Mouse (Mus musculus) layer of hippocampus, adult 18-20 months (tissue): ENCODE measurements around the gene Tbx2. TPM values are rescaled to one million over a fixed set of nuclear protein-coding genes. Genes with fewer than 3 reads are reported as not detected.

ENCODE experiments used
- DNase-seq, 2 experiments: peaks; one replicate each; pipeline ENCODE4 v3.0.0; 2022; ENCODE audit warnings: low spot score in 2 of 2
- total RNA-seq, 2 experiments: library from RNA; stranded (reverse); gene quantifications; 2 replicates each; pipeline ENCODE4 v1.2.3; 2021

Tbx2 gene
- total RNA-seq, 2 experiments from 2014 or later, result 1.2 to 1.3 TPM

GRCm38 (mm10) chr11:85886429-85886785 is 54.1 kb downstream of the Tbx2 start:
- no peak for DNase-seq

DNA sequence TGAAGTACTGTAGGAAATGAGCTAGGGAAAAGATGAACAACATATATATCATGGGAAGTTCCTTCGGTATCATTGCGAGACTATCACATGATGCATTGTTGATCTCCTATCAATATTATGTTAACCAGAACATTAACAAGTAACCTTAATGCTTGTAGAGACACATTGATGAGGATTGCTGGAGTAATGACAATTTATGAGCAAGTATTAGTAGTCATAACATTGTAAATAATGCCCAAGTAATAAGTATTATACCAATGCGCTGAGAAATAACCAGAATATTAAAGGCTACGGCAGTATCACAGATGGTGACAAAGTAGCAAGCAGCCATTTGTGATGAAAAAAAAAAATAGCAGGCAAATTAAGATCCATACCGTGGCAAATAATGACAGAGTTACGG is 54.9 kb downstream of the Tbx2 start:
- no peak for DNase-seq

- no peak for DNase-seq
Measured at GRCm38 (mm10) chr11:85887801-85888450, 55.6 kb downstream of the Tbx2 start.

- no peak for DNase-seq
Measured at GRCm38 (mm10) chr11:85888451-85888961, 56.2 kb downstream of the Tbx2 start.

DNA sequence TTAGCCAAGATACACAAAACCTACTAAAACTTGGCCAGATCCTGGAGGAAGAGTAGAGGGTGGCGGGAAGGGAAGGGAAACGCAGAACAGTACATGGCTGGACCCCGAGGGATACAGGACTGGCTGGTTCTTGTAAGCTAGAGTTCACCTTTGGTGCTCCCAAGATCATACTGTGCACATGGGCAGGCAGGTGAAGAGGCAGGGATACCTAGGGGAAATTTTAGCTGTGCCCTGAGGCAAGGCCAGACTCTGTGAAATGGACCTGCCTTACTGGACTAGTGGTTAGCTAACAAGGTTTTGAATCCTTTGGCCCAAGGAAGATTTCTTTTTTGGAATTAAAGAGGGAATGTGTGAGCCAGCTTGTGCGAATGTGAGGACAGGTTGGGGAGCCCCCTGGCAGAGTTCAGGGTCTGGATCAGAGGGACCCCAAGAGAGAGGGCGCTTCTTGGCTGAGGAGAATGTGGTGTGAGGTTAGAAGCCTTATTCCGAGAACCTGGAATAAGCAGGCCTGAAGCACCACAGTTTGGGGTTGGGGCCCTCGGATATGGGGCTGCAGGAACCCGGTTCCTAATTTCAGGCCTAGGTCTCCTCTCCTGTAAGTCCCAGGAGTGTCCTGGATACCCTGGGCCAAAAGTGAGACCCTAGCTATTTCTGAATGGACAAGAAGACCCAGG is 56.8 kb downstream of the Tbx2 start:
- DNase-seq, result no peak

- DNase-seq, result no peak
Measured at GRCm38 (mm10) chr11:85889730-85890562, 57.6 kb downstream of the Tbx2 start.

DNA sequence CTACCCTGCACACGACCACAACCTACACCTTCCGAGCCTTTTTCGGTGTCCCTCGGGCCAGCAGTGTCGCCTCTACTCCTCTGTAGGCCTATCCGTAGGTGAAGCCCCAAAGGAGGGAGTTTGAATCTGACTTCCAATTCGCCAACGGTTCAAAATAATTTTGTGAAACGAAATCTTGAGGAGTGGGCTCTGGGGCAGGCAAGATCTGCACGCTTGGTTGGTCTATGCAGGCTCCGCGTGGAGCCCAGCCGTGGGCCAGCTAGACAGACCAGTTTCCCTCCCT is 58.2 kb downstream of the Tbx2 start:
- no peak for DNase-seq

- DNase-seq, result no peak
Measured at GRCm38 (mm10) chr11:85891010-85891691, 58.8 kb downstream of the Tbx2 start.

Other genes with a start within 250 kb of the Tbx2 start
- gene Gm11444, start 17.8 kb downstream of the Tbx2 start, total RNA-seq, result not detected
- under 1 TPM in 1 of 2 experiments, not detected in 1; 0.18 TPM for gene Tbx4, start 53.9 kb downstream of the Tbx2 start, total RNA-seq